Mouse (Mus musculus) liver, embryonic 12.5 days (tissue): ENCODE data around the gene Tex50. TPM values are rescaled to one million over a fixed set of nuclear protein-coding genes. Genes with fewer than 3 reads are reported as not detected.

Source experiments
- ATAC-seq: fragments of 200-750 bp; cut with Nextera tagmentation; 2 replicates; pipeline ENCODE4 v1.8.0; 2017; ENCODE audit warnings: moderate number of reproducible peaks, mild to moderate bottlenecking, moderate library complexity
- H3K27ac ChIP-seq: fragments of 300-500 bp; sonication (generic); 2 replicates; pipeline ENCODE4 v1.5.1; 2016; ENCODE audit warnings: mild to moderate bottlenecking
- H3K27me3 ChIP-seq: fragments of 300-500 bp; sonication (generic); replicated peaks from 2 replicates; pipeline ENCODE4 v1.6.1; 2016; ENCODE audit warnings: mild to moderate bottlenecking, moderate library complexity
- H3K36me3 ChIP-seq: fragments of 300-500 bp; sonication (generic); 2 replicates; pipeline ENCODE4 v1.6.1; 2016; ENCODE audit warnings: mild to moderate bottlenecking, moderate library complexity
- H3K4me1 ChIP-seq: fragments of 300-500 bp; sonication (generic); 2 replicates; pipeline ENCODE4 v1.6.1; 2016
- H3K4me2 ChIP-seq: fragments of 300-500 bp; sonication (generic); 2 replicates; pipeline ENCODE4 v1.6.1; 2016; ENCODE audit warnings: mild to moderate bottlenecking, moderate library complexity
- H3K4me3 ChIP-seq: fragments of 300-500 bp; sonication (generic); 2 replicates; pipeline ENCODE4 v1.5.1; 2016; ENCODE audit warnings: mild to moderate bottlenecking, moderate library complexity
- H3K9ac ChIP-seq: fragments of 300-500 bp; sonication (generic); 2 replicates; pipeline ENCODE4 v1.6.1; 2016; ENCODE audit warnings: mild to moderate bottlenecking, moderate library complexity
- H3K9me3 ChIP-seq: fragments of 300-500 bp; sonication (generic); replicated peaks from 2 replicates; pipeline ENCODE4 v1.6.1; 2016; ENCODE audit warnings: mild to moderate bottlenecking, moderate library complexity
- whole genome bisulfite sequencing: fragments of 180-500 bp; shearing (Covaris S2); methylation state at CpG from one replicate; pipeline ENCODE4 v1.1.7; 2016; ENCODE audit not compliant: insufficient replicate concordance; 5-methylcytosine and 5-hydroxymethylcytosine counted together
- polyA plus RNA-seq: library from polyadenylated mRNA; unstranded; fragments of >200 nt; fragmentation: Nextera tagmentation; extraction: Ambion mirVana; gene quantifications from 2 replicates; pipeline ENCODE4 v1.2.1, GENCODE M21; 2016

Gene Tex50
- polyA plus RNA-seq, 1 experiment from 2014 or later: not detected

GRCm38 (mm10) chr1:161109216-161109615 lies 49.9 kb downstream of the Tex50 start:
- Histone ChIP-seq H3K9me3 (no peaks in the 10 kb centered on the region), H3K36me3 (peaks cover 30% of the 10 kb centered on the region), H3K4me3 (no peak overlapping the region), H3K27me3 (no peaks in the 10 kb centered on the region), H3K4me1 (no peaks in the 10 kb centered on the region), H3K27ac (no peak overlapping the region), H3K9ac (no peak overlapping the region), H3K4me2 (no peak overlapping the region)
- no peak for ATAC-seq
- 84% methylated on average over 8 of the region's 8 CpGs for WGBS

Other genes starting within 250 kb of the Tex50 start
- gene Serpinc1, start 180.7 kb downstream of the Tex50 start, polyA plus RNA-seq: 226 and 233 TPM in 2 replicates
- gene Zbtb37, start 124.5 kb downstream of the Tex50 start, polyA plus RNA-seq: 2.5 and 3.1 TPM in 2 replicates
- 50.2 and 51.1 TPM in 2 replicates for gene Dars2, start 88.7 kb downstream of the Tex50 start, polyA plus RNA-seq
- 34.2 and 36.3 TPM in 2 replicates for gene Cenpl, start 88.6 kb downstream of the Tex50 start, polyA plus RNA-seq
- gene Klhl20, start 27.8 kb downstream of the Tex50 start, polyA plus RNA-seq: 9.6 and 10.8 TPM in 2 replicates
- gene Ankrd45, start 16.6 kb downstream of the Tex50 start, polyA plus RNA-seq: not detected in 2 replicates
- gene Prdx6, start 91.9 kb upstream of the Tex50 start, polyA plus RNA-seq: 467 and 508 TPM in 2 replicates
- gene Tnfsf4, start 236.1 kb upstream of the Tex50 start, polyA plus RNA-seq: not detected in 2 replicates